Mouse (Mus musculus): ENCODE measurements around the gene P2ry14. TPM values are rescaled to one million over a fixed set of nuclear protein-coding genes. Genes with fewer than 3 reads are reported as not detected.

Gene P2ry14
- 2.9 TPM for polyA plus RNA-seq (2017; shearing (Covaris generic))

DNA sequence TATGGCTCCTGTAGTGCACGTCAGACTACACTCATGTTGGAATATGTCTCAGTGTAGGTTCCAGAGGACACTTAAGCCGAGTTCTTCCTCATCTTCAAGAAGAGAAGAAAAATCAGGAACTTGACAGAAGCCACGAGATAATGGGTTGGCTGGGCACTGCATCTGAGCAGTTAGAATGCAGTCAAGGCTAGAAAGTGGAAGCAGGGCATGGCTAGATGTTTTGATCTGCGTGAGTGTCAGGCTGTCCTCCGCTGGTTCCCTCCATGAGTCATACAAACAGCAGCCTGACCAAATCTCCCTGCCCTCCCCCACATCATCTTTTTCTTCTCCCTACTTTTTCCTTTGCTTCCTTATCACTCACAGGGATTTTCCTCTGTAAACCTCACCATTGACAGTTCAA is at the start of gene P2ry14:
P2ry14 (minus strand) TSS at position 195 of the 400 bp plus-strand sequence.

DNA sequence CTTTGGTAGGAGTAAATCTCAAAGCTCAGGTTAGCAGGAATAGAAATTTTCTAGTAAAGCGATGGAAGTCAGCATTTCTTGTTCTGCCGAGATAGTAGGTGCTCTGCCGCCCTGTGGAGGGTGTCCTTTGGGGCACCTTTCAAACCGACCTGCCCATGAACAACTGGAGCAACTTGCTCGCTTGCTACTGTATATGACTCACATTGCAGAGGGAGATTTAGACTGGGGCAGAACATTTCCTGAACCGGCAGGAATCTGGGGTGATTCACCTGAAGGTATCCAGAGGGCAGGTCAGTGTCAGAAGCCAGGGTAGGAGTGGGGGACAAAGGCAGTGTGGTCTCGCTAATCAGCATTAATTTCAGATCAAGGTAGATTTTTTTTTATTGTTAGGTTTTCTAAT is 41.5 kb upstream of the P2ry14 start, which contains the start of gene Gpr87:
Gpr87 (minus strand) TSS at position 167 of the 400 bp plus-strand sequence.

GRCm38 (mm10) chr3:59101218-59101986 is 52.0 kb downstream of the P2ry14 start, which contains the start of gene Gpr171:
Gene Gpr171 (minus strand): TSS chr3:59101821.

Other genes starting within 250 kb of the P2ry14 start
- gene Med12l, start 147.8 kb downstream of the P2ry14 start, polyA plus RNA-seq (2017; shearing (Covaris generic)) = 3.6 TPM
- 103 TPM for gene Gpr171, start 51.8 kb downstream of the P2ry14 start, polyA plus RNA-seq (2017; shearing (Covaris generic))
- gene Gpr87, start 41.5 kb upstream of the P2ry14 start, polyA plus RNA-seq (2017; shearing (Covaris generic)) = 0.76 TPM
- 0.20 TPM for gene P2ry13, start 57.3 kb upstream of the P2ry14 start, polyA plus RNA-seq (2017; shearing (Covaris generic))
- gene P2ry12, start 109.3 kb upstream of the P2ry14 start, polyA plus RNA-seq (2017; shearing (Covaris generic)) = 0.67 TPM
- not detected for gene Igsf10, start 190.8 kb upstream of the P2ry14 start, polyA plus RNA-seq (2017; shearing (Covaris generic))

Data from effector memory CD4-positive, alpha-beta T cell, adult 7 months (primary cell).